Mouse (Mus musculus): ENCODE results near the gene Dnajc11. TPM values are rescaled to one million over a fixed set of nuclear protein-coding genes. Genes with fewer than 3 reads are reported as not detected.

Dnajc11 gene
- polyA plus RNA-seq, 1 experiment from 2014 or later: 43.7 TPM

DNA sequence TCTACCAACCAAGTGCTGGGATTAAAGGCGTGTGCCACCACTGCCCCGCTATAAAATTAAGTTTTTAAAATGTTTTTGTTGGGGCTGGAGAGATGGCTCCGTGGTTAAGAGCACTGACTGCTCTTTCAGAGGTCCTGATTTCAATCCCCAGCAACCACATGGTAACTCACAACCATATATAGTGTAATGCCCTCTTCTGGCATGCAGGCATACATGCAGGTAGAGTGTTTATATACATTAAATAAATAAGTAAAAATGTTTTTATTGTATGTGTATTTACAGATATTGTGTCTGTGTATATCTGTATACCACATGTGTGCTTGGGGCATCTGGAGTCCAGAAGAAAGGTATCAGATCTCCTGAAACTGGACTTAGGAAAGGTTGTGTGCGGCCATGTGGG, 67.8 kb downstream of the Dnajc11 start:
- 86% methylated on average over 4 of the region's 4 CpGs for WGBS (ENCODE audit: missing documents)
- H3K36me3 ChIP-seq (ENCODE audit: inconsistent target): no peaks in the 10 kb centered on the region

DNA sequence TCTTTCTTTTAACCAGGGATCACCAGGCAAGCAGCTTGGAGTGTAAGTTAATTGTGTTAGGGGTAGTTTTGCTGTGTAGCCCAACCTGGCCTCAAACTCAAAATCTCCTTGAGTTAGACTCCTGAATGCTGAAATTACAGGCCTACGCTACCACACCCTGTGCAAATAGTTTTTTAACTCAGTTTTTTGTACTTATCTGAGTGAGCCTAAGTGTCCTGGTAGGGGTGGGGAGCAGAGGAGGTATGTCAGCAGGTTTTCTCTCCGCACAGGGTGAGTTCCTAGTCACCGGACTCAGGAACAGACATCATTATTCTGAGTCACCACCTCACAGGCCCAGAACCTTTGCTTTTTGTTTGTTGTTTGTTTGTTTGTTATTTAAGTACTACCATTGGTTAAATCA, 68.6 kb downstream of the Dnajc11 start:
- WGBS (ENCODE audit: missing documents): 97% methylated on average over 3 of the region's 3 CpGs
- no peaks in the 10 kb centered on the region for H3K79me2 ChIP-seq (ENCODE audit: inconsistent target)
- H3K4me3 ChIP-seq (ENCODE audit: inconsistent target): no peak overlapping the region

More for the DNA sequence above, 67.8 kb downstream of the Dnajc11 start:
- no peak overlapping the region for H3K4me3 ChIP-seq (ENCODE audit: inconsistent target)
- no peak overlapping the region for H3K27ac ChIP-seq
- no peaks in the 10 kb centered on the region for H3K79me2 ChIP-seq (ENCODE audit: inconsistent target)

DNA sequence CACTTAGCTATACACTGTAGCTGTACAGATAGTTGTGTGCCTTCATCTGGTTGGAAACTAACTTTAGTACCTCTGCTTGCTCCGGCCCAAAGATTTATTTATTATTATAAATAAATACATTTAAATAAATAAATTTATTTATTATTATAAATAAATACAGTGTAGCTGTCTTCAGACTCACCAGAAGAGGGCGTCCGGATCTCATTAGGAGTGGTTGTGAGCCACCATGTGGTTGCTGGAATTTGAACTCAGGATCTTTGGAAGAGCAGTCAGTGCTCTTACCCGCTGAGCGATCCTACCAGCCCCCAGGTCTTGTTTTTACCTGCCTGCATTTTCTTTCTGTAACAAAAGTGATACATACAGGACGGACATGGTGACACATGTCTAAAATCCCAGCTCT, 72.6 kb downstream of the Dnajc11 start:
- 71% methylated on average over 6 of the region's 6 CpGs for WGBS (ENCODE audit: missing documents)
- no peak overlapping the region for H3K27ac ChIP-seq

More for the DNA sequence above, 68.6 kb downstream of the Dnajc11 start:
- no peak overlapping the region for H3K27ac ChIP-seq
- H3K36me3 ChIP-seq (ENCODE audit: inconsistent target): no peaks in the 10 kb centered on the region

GRCm38 (mm10) chr4:152006812-152007211, 73.3 kb downstream of the Dnajc11 start:
- Histone ChIP-seq H3K79me2 (ENCODE audit: inconsistent target) (peaks cover 22% of the 10 kb centered on the region), H3K4me3 (ENCODE audit: inconsistent target) (no peak overlapping the region), H3K27ac (no peak overlapping the region), H3K36me3 (ENCODE audit: inconsistent target) (no peaks in the 10 kb centered on the region)
- WGBS (ENCODE audit: missing documents): 93% methylated on average over 3 of the region's 3 CpGs

More for the DNA sequence above, 72.6 kb downstream of the Dnajc11 start:
- peaks cover 15% of the 10 kb centered on the region for H3K79me2 ChIP-seq (ENCODE audit: inconsistent target)
- no peak overlapping the region for H3K4me3 ChIP-seq (ENCODE audit: inconsistent target)
- no peaks in the 10 kb centered on the region for H3K36me3 ChIP-seq (ENCODE audit: inconsistent target)

DNA sequence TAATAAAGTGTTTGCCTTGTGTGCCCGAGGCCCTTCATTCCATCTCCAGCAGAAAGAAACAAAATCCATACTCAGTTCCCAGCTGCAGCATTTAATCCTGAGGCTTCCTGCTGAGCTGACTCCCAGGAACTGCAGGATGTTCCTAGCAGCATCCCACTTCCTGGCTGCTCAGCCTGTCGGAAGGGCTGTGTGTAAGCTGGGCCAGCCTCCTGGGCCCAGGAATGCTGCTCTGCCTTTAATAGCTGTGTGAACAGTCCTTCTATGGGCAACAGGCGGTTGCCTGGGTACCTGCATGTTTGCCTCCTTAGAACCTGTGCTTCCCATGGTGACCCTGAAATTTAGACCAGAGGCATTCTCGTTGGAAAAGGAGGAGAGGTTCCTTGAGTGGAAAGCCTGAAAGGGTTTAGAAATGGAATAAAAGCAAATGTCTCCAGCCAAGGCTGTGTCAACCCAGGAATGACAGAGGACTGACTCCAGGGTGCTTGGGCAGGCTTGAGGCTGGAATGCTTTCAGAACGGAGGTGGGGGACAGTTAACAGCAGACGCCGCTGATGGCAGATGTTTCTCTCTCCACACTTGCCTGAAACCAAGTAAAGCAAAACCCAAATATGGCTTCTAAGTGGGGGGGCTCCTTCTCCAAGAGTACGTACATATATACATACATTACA, 74.1 kb downstream of the Dnajc11 start:
- Histone ChIP-seq H3K4me3 (ENCODE audit: inconsistent target) (peak overlapping the region; percentile 54; the same call in 1 of the 2 replicates), H3K27ac (no peak overlapping the region), H3K79me2 (ENCODE audit: inconsistent target) (peaks cover 30% of the 10 kb centered on the region), H3K36me3 (ENCODE audit: inconsistent target) (peaks cover 4% of the 10 kb centered on the region; the same call in 1 of the 2 replicates)
- WGBS (ENCODE audit: missing documents): 69% methylated on average over 8 of the region's 8 CpGs

DNA sequence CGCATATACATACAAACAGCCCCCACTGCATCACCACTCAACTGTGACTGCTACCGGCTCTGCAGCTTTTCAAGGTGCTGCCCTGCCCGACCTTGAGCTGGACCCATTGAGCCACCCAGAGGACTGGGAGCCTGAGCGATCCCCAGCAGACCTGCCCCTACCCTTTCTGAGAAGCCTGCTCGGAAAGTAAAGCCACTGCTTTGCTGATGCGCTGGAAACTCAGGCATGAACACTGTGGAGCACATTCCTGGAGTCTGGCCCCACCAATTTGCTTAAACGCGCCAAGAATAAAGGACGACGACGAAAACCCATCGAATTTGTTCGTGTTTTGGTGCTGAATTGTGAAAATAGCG, 74.6 kb downstream of the Dnajc11 start:
- H3K4me3 ChIP-seq (ENCODE audit: inconsistent target): peak overlapping the region; percentile 54
- 0 out of 2 replicates have a peak overlapping the region, but pooled peaks have one; percentile 25 for H3K27ac ChIP-seq
- H3K79me2 ChIP-seq (ENCODE audit: inconsistent target): peaks cover 35% of the 10 kb centered on the region
- peaks cover 9% of the 10 kb centered on the region; the same call in 1 of the 2 replicates for H3K36me3 ChIP-seq (ENCODE audit: inconsistent target)
- 3% methylated on average over 14 of the region's 14 CpGs for WGBS (ENCODE audit: missing documents)

DNA sequence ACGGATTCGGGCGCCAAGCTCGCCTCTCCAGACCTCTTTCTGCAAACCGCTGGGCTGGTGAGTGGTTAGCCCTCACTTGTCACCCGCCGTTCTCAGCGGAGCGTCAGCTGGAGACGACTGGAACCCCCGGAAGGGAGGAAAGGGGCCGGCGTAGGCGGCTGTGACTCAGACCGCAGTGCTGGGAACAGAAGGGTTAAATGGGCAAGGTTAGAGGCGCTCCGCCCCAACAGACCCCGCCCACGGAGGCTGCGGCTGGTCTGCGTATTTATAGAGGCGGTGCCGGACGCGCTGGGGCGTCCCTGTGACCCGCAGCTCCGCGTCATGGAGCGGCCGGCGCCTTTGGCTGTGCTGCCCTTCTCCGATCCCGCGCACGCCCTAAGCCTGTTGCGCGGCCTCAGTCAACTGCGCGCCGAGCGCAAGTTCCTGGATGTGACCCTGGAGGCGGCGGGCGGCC, 75.2 kb downstream of the Dnajc11 start, which contains the start of gene Klhl21:
Klhl21 (plus strand) TSS at position 182 of the 454 bp plus-strand sequence.
- peaks cover 11% of the 10 kb centered on the region; the same call in 1 of the 2 replicates for H3K36me3 ChIP-seq (ENCODE audit: inconsistent target)
- H3K4me3 ChIP-seq (ENCODE audit: inconsistent target): peak within 1 kb of the TSS; percentile 58
- H3K27ac ChIP-seq: 0 out of 2 replicates have a peak within 1 kb of the TSS, but pooled peaks have one; percentile 25
- H3K79me2 ChIP-seq (ENCODE audit: inconsistent target): peaks cover 40% of the 10 kb centered on the region
- under 1% methylated on average over 42 of the region's 45 CpGs for WGBS (ENCODE audit: missing documents)

GRCm38 (mm10) chr4:152009076-152010051, 75.9 kb downstream of the Dnajc11 start:
- Histone ChIP-seq H3K27ac (peak overlapping the region; percentile 46), H3K4me3 (ENCODE audit: inconsistent target) (peak overlapping the region; percentile 58), H3K79me2 (ENCODE audit: inconsistent target) (peaks cover 45% of the 10 kb centered on the region), H3K36me3 (ENCODE audit: inconsistent target) (peaks cover 15% of the 10 kb centered on the region; the same call in 1 of the 2 replicates)
- under 1% methylated on average over 100 of the region's 115 CpGs for WGBS (ENCODE audit: missing documents)

DNA sequence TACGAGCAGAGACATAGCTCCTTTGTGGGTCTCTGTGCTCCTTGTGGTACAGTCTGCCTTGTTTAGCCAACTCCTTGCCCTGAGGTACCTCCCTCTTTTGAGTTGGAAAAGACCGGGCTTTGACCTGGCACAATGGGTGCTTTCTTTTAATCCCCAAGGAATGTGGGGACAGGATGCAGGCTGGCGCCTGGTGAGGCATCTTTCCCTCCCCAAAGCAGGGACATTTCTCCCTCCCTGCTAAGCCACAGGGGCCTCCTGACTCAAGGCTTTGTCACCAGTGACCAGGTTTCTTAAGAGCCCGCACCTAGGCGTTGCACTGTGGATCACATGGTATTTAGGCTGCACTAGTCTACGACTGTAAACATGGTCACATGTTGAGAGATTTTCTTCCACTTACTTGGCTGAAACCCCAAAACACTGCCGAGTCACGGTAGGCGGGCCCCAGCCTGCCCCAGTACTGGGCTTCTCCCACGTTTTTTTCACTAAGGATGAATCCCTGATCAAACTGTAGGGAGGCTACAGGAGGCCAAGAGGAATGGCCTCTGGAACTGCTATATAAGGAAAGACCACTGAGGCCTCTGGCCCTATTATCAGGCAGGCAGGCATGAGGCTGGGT, 76.7 kb downstream of the Dnajc11 start:
- Histone ChIP-seq H3K79me2 (ENCODE audit: inconsistent target) (peaks cover 45% of the 10 kb centered on the region), H3K36me3 (ENCODE audit: inconsistent target) (peaks cover 22% of the 10 kb centered on the region; the same call in 1 of the 2 replicates), H3K4me3 (ENCODE audit: inconsistent target) (peak overlapping the region; percentile 58), H3K27ac (peak overlapping the region; percentile 46)
- 1% methylated on average over 10 of the region's 10 CpGs for WGBS (ENCODE audit: missing documents)

DNA sequence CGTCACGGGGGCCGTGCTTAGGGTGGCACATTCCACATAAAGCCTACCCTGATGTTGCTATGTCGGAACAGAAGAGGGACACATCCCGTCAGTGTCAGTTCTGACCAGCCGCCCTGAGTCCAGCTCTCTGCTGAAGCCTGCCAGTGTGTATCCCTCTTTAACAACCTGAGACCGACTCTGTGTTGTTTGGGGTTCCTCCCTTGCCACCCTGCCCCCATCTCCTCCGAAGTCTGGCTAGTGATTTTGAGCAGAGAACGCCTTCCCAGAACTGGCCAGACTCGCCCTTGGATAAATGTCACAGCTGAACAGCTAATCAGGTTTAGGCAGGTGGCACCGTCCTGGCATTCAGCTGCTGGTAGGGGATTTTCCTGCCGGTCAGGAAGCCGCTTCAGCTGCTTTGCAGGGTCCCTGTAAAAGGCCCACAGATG, 77.2 kb downstream of the Dnajc11 start:
- Histone ChIP-seq H3K27ac (no peak overlapping the region), H3K4me3 (ENCODE audit: inconsistent target) (peak overlapping the region; percentile 58), H3K79me2 (ENCODE audit: inconsistent target) (peaks cover 45% of the 10 kb centered on the region), H3K36me3 (ENCODE audit: inconsistent target) (peaks cover 28% of the 10 kb centered on the region; the same call in 1 of the 2 replicates)
- 17% methylated on average over 13 of the region's 13 CpGs for WGBS (ENCODE audit: missing documents)

DNA sequence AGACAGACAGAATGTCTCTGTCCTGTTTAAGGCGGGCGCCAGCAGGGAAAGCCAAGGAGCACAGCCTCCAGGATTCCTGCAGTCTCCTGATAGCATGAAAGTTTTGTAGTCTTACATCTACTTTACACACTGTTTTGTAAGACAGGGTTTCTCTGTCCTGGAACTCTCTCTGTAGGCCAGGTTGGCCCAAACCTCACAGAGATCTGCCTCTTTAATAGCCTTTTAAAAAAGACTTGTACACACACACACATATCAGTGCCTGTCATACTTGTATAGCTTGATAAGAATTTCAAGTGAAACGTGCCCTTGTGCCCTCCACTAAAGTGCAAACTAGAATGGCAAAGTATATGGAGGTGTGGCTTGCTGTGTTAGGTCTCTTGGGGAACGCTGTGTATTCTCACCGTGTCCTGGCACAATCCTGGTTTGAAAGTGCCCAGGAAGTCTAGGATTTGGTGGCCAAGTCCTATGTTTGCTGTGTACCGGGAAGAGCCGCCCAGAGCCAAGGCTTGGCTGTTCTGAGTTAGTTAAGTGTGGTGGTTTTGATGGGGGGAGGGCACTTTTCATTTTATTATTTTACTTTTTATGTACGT, 77.8 kb downstream of the Dnajc11 start:
- H3K79me2 ChIP-seq (ENCODE audit: inconsistent target): peaks cover 45% of the 10 kb centered on the region
- H3K36me3 ChIP-seq (ENCODE audit: inconsistent target): peaks cover 31% of the 10 kb centered on the region; the same call in 1 of the 2 replicates
- H3K27ac ChIP-seq: no peak overlapping the region
- 77% methylated on average over 8 of the region's 8 CpGs for WGBS (ENCODE audit: missing documents)
- H3K4me3 ChIP-seq (ENCODE audit: inconsistent target): peak overlapping the region; percentile 58; the same call in 1 of the 2 replicates

DNA sequence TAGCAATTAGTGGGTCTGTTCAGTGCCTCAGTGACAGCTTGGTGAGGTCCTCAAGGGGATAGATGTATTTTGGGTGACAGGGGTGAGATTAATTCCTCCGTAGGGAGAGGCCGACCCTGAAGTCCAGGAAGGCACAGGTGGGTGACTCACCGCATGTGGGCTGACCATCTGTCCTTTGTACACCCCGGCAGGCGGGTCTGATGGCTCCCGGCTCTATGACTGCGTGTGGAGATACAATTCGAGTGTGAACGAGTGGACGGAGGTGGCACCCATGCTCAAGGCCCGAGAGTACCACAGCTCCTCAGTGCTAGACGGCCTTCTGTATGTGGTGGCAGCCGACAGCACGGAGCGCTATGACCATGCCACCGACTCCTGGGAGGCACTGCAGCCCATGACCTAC, 78.6 kb downstream of the Dnajc11 start:
- H3K79me2 ChIP-seq (ENCODE audit: inconsistent target): peaks cover 45% of the 10 kb centered on the region
- WGBS (ENCODE audit: missing documents): 93% methylated on average over 15 of the region's 16 CpGs
- no peak overlapping the region for H3K4me3 ChIP-seq (ENCODE audit: inconsistent target)
- H3K36me3 ChIP-seq (ENCODE audit: inconsistent target): peaks cover 31% of the 10 kb centered on the region; the same call in 1 of the 2 replicates
- no peak overlapping the region for H3K27ac ChIP-seq

DNA sequence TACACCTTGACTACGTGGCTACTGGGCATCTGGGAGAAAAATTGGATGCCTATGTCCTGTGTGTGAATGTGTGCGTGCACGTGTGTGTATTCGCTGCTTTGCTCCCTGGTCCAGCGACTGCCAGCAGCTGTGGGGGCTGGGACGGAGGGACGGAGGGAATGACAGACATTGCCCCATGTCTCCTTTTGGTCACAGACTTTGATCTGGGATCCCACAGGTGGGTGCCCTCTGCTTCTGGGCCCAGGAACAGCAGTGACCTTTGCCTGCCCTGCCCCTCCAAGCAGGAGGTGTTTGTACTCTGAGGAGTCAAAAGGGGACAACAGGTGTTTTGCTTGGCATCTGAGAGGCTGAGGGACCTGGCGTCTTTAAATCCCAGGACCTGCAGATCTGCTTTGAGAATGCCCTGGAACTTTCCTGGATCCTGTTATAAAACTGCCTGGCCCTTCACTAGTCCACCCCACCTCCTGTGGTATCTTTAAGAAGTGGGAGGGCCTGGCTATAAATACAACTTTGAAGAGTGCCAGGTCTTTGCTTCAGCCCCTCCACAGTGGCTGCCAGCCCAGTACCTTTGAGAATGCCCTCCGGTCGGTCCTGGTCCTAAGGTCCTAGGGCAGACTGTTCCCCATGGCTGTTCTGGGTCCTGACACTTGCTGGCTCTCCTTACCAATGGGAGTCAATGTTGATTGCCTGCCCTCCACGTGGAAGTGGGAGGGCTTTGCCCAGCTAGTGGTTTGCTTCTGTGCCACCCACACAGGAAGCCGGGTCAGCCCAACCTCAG, 79.7 kb downstream of the Dnajc11 start:
- Histone ChIP-seq H3K79me2 (ENCODE audit: inconsistent target) (peaks cover 45% of the 10 kb centered on the region), H3K27ac (no peak overlapping the region), H3K36me3 (ENCODE audit: inconsistent target) (peaks cover 31% of the 10 kb centered on the region; the same call in 1 of the 2 replicates), H3K4me3 (ENCODE audit: inconsistent target) (no peak overlapping the region)
- WGBS (ENCODE audit: missing documents): 75% methylated on average over 12 of the region's 12 CpGs

Data from macrophage (primary cell).